Mouse (Mus musculus): Measurements from ENCODE around the gene Ccs.

Ccs gene

DNA sequence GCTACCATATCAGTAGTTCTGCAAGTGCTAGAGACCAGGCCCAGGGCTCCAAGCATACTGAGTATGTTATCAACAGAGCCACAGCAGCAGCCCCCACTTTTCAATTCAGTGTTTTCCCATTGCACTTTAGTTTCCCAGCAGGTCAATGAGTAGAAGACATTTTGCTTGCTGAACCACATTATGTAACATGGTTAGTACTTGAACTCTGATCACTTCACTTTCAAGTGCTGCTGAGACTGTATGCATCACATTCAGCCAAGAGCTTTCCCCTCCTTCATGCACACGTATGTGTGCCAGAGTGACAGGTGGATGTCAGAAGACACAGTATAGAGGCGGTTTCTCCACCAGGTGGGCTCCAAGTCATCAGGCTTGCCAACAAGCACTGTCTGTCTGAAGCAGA lies 56.2 kb downstream of the Ccs start:
- in situ Hi-C loops (cut with MboI, MseI), result no loop called here
